Mouse (Mus musculus) megakaryocyte, embryonic 14.5 days (primary cell): ENCODE measurements around the gene Gapdhs. TPM values are rescaled to one million over a fixed set of nuclear protein-coding genes. Genes with fewer than 3 reads are reported as not detected.

ENCODE experiments used
- H3K27me3 ChIP-seq: replicated peaks from 2 replicates; pipeline ENCODE3; 2012; ENCODE audit warnings: inconsistent platforms
- H3K36me3 ChIP-seq: replicated peaks from 2 replicates; pipeline ENCODE3; 2012; ENCODE audit warnings: low read length, inconsistent platforms, mixed read lengths
- H3K4me1 ChIP-seq: 2 replicates; pipeline ENCODE4 v1.6.1; 2012; ENCODE audit warnings: inconsistent platforms
- H3K4me3 ChIP-seq: replicated peaks from 2 replicates; pipeline ENCODE3; 2012; ENCODE audit warnings: moderate library complexity, mild to moderate bottlenecking, inconsistent platforms
- H3K9me3 ChIP-seq: 2 replicates; pipeline ENCODE4 v1.6.1; 2012; ENCODE audit warnings: inconsistent platforms
- FLI1 ChIP-seq: IDR thresholded peaks from 2 replicates; pipeline ENCODE4 v1.6.1; 2012; ENCODE audit warnings: low read length, inconsistent platforms, mixed read lengths
- GATA1 ChIP-seq: IDR thresholded peaks from 3 replicates; pipeline ENCODE4 v1.6.1; 2012; ENCODE audit warnings: mixed read lengths, low read length, inconsistent platforms, borderline replicate concordance
- polyA plus RNA-seq: library from polyadenylated mRNA; stranded (reverse); fragments of >175 nt; gene quantifications from 2 replicates; pipeline ENCODE4 v1.2.3, GENCODE M21; 2012; ENCODE audit warnings: low replicate concordance; ENCODE audit not compliant: insufficient read depth

Gapdhs gene
- polyA plus RNA-seq, 1 experiment = not detected

DNA sequence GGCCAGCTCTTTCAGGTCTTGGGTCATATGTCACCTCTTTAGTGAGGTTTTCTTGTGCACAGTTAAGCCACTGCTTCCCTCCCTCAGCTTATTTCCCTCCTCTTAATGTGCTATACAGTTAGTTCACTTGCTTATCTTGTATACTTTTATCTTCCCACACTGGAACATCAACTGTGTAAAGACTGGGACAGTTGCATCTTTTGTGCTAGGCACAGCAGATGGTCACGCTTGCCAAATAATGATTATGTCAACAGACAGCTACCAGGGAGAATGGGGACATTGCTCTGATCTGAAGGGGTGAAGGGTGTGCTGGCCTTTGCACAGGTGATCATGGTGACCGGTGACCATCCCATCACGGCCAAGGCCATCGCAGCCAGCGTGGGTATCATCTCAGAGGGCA is 23.8 kb downstream of the Gapdhs start:
- H3K9me3 ChIP-seq = 0 out of 2 replicates have a peak, but pooled peaks cover 3% of the 10 kb centered on the region
- peaks cover 57% of the 10 kb centered on the region for H3K4me1 ChIP-seq
- no peaks in the 10 kb centered on the region for H3K36me3 ChIP-seq
- TF ChIP-seq GATA1 = no peak
- no peak for TF ChIP-seq FLI1
- peaks cover 65% of the 10 kb centered on the region for H3K27me3 ChIP-seq
- H3K4me3 ChIP-seq = no peak overlapping the region

DNA sequence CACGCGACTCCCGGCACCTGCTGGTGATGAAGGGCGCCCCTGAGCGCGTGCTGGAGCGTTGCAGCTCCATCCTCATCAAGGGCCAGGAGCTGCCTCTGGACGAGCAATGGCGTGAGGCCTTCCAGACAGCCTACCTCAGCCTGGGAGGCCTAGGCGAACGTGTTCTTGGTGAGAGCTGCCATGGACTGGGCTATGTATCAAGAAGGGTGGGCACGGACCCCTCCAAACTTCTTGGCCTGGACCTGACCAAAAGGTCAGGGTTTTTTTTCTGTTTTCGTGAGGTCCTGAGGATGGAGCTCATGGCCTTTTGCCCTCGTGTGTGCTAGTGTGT is 25.8 kb downstream of the Gapdhs start:
- TF ChIP-seq GATA1 (no peak), FLI1 (no peak)
- H3K4me1 ChIP-seq = peaks cover 64% of the 10 kb centered on the region
- H3K27me3 ChIP-seq = peaks cover 73% of the 10 kb centered on the region
- H3K4me3 ChIP-seq = peak overlapping the region; percentile 87
- H3K9me3 ChIP-seq = 0 out of 2 replicates have a peak, but pooled peaks cover 3% of the 10 kb centered on the region
- no peaks in the 10 kb centered on the region for H3K36me3 ChIP-seq

GRCm38 (mm10) chr7:30717006-30717715 is 26.3 kb downstream of the Gapdhs start:
- H3K27me3 ChIP-seq = peaks cover 72% of the 10 kb centered on the region
- H3K9me3 ChIP-seq = 0 out of 2 replicates have a peak, but pooled peaks cover 3% of the 10 kb centered on the region
- TF ChIP-seq FLI1 (no peak), GATA1 (no peak)
- H3K36me3 ChIP-seq = no peaks in the 10 kb centered on the region
- H3K4me1 ChIP-seq = peaks cover 58% of the 10 kb centered on the region
- peak overlapping the region; percentile 87 for H3K4me3 ChIP-seq

DNA sequence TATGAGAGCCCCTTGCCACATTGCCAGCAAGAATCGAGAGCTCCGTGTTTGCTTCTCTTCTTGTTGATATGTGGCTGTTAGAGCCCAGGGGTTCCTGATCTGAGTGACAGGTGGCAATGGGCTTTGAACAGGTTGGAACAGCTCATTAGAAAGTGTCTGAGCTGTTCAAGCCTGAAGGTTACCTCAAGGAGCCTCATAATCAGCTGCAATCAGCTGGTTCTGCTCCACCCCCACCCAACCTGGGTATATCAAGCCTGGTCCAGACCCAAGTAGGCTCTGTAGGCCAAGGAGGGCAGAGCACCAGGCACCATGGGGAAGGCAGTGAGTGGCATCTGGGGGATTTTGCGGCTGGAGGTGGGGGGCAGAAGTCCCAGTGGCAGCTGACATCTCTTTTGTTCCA is 31.5 kb downstream of the Gapdhs start, which contains the start of gene Atp4a:
Gene Atp4a (plus strand): TSS at position 268 of the 400 bp plus-strand sequence.
- peaks cover 50% of the 10 kb centered on the region for H3K4me1 ChIP-seq
- H3K9me3 ChIP-seq = 0 out of 2 replicates have a peak, but pooled peaks cover 3% of the 10 kb centered on the region
- TF ChIP-seq FLI1 (no peak), GATA1 (no peak)
- peaks cover 61% of the 10 kb centered on the region for H3K27me3 ChIP-seq
- H3K4me3 ChIP-seq = peak within 1 kb of the TSS; percentile 16
- no peaks in the 10 kb centered on the region for H3K36me3 ChIP-seq

DNA sequence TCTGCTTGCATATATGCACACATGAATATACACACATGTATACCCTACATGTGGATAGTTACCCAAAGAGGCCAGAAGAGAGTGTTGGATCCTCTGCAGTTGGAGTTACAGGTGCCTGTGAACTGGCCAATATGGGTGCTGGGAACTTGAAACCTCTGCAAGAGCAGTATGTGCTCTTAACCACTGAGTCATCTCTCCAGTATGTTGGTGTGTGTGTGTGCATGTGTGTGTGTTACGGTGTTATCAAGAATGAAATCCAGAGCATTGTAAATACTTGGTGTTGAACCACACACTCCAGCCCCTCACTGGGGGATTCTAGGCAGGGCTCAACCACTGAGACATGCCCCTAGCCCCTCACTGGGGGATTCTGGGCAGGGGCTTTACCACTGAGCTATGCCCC is 36.0 kb downstream of the Gapdhs start:
- TF ChIP-seq GATA1 (no peak), FLI1 (no peak)
- Histone ChIP-seq H3K4me3 (no peak overlapping the region), H3K9me3 (no peaks in the 10 kb centered on the region)

GRCm38 (mm10) chr7:30706214-30706882 is 37.1 kb downstream of the Gapdhs start:
- H3K4me1 ChIP-seq = peaks cover 45% of the 10 kb centered on the region
- no peaks in the 10 kb centered on the region for H3K36me3 ChIP-seq
- TF ChIP-seq GATA1 = no peak
- TF ChIP-seq FLI1 = no peak
- peak overlapping the region; percentile 44 for H3K4me3 ChIP-seq
- H3K9me3 ChIP-seq = no peaks in the 10 kb centered on the region
- peaks cover 16% of the 10 kb centered on the region for H3K27me3 ChIP-seq

More for the DNA sequence above, 36.0 kb downstream of the Gapdhs start:
- H3K4me1 ChIP-seq = peaks cover 38% of the 10 kb centered on the region
- peaks cover 27% of the 10 kb centered on the region for H3K27me3 ChIP-seq
- no peaks in the 10 kb centered on the region for H3K36me3 ChIP-seq

DNA sequence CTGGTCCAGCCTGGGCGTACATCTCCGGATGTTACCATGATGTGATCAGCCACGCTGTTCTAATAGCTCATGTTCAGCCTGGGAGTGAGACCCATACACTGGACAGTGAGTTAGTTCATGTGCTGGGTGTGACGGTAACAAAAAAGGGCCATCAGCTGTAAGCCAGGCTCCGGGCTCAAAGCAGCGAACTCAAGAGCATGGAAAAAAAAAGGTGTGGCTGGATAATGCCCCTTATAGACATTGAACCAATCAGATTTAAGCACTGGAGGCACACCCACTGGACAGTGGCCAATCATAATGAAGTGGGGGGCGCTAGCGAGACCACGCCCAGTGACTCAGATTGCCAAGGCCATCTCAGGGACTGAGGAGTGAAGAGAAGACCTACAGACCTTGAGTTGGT is 44.9 kb downstream of the Gapdhs start, which contains the start of gene 2200002J24Rik:
Gene 2200002J24Rik (plus strand): TSS at position 338 of the 400 bp plus-strand sequence.
- H3K4me1 ChIP-seq = peaks cover 42% of the 10 kb centered on the region
- H3K4me3 ChIP-seq = peak within 1 kb of the TSS; percentile 42
- H3K36me3 ChIP-seq = no peaks in the 10 kb centered on the region
- no peak for TF ChIP-seq GATA1
- no peak for TF ChIP-seq FLI1
- no peaks in the 10 kb centered on the region for H3K9me3 ChIP-seq
- no peaks in the 10 kb centered on the region for H3K27me3 ChIP-seq

DNA sequence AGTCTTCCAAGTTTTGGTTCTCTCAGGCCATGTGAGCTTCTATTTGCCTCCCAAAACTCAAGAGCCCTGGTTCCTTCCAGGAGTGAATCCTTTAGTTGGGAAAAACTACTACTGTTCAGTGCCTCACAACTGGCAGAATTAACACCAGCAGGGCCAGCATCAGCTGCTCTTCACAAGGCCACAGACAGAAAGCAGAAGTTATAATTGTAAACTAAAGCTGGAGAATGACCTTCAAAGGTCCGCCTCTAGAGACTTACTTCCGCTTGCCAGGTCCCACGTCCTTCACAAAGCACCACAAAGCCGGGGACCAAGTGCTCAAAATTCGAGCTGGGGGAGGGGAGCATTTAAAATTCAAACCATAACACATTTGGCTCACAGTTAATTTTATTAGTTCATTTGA is 45.4 kb downstream of the Gapdhs start:
- TF ChIP-seq GATA1 (no peak), FLI1 (no peak)
- Histone ChIP-seq H3K4me3 (no peak overlapping the region), H3K36me3 (no peaks in the 10 kb centered on the region), H3K9me3 (no peaks in the 10 kb centered on the region), H3K4me1 (peaks cover 42% of the 10 kb centered on the region), H3K27me3 (no peaks in the 10 kb centered on the region)

- TF ChIP-seq GATA1 (no peak), FLI1 (no peak)
Observed at GRCm38 (mm10) chr7:30688325-30688724, 55.2 kb downstream of the Gapdhs start.

DNA sequence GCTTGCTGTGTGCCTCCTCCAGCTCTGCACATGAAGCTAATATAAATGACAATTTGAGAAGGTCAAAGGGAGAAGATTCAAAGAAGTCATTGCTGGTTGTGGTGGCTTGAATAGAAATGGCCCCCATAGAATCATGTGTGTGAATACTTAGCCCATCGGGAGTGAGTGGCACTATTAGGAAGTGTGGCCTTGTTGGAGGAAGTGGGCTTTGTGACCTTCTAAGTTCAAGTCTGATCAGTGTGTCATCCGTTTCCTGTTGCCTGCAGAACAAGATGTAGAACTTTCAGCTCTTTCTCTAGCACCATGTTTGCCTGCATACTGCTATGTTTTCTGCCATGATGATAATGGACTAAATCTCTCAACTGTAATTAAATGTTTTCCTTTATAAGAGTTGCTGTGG is 60.1 kb downstream of the Gapdhs start:
- H3K4me3 ChIP-seq = no peak overlapping the region
- peaks cover 31% of the 10 kb centered on the region for H3K4me1 ChIP-seq
- H3K36me3 ChIP-seq = no peaks in the 10 kb centered on the region
- TF ChIP-seq FLI1 (no peak), GATA1 (no peak)
- H3K27me3 ChIP-seq = no peaks in the 10 kb centered on the region
- H3K9me3 ChIP-seq = no peaks in the 10 kb centered on the region

More at GRCm38 (mm10) chr7:30688325-30688724, 55.2 kb downstream of the Gapdhs start:
- Histone ChIP-seq H3K36me3 (no peaks in the 10 kb centered on the region), H3K9me3 (no peaks in the 10 kb centered on the region), H3K27me3 (no peaks in the 10 kb centered on the region), H3K4me1 (peaks cover 13% of the 10 kb centered on the region), H3K4me3 (no peak overlapping the region)
